Mouse (Mus musculus) bone marrow macrophage, adult 2 months (primary cell): Measurements from ENCODE around the gene Ppfia3.

Source experiments
- CTCF ChIP-seq: IDR thresholded peaks from 2 replicates; pipeline ENCODE4 v1.5.1; 2012; ENCODE audit warnings: low read depth, mild to moderate bottlenecking, low read length, moderate library complexity
- POLR2A ChIP-seq: IDR thresholded peaks from 2 replicates; pipeline ENCODE4 v1.6.1; 2012; ENCODE audit warnings: mild to moderate bottlenecking, low read depth, low read length, borderline replicate concordance

GRCm38 (mm10) chr7:45413113-45413863, 46.5 kb upstream of the Ppfia3 start, which contains the start of gene Ntf5:
- TF ChIP-seq CTCF (no peak), POLR2A (no peak)
